Mouse (Mus musculus) forebrain, embryonic 10.5 days (tissue): Measurements from ENCODE around the gene Tm9sf2. TPM values are rescaled to one million over a fixed set of nuclear protein-coding genes. Genes with fewer than 3 reads are reported as not detected.

Experiments
- DNase-seq: peaks from one replicate; pipeline ENCODE4 v3.0.0-alpha.2; 2017; ENCODE audit warnings: low spot score; ENCODE audit errors: extremely low spot score
- H3K27ac ChIP-seq: fragments of 300-500 bp; sonication (generic); 2 replicates; pipeline ENCODE4 v1.5.1; 2016; ENCODE audit warnings: mild to moderate bottlenecking
- H3K27me3 ChIP-seq: fragments of 300-500 bp; sonication (generic); 2 replicates; pipeline ENCODE4 v1.6.1; 2016; ENCODE audit warnings: mild to moderate bottlenecking; ENCODE audit not compliant: poor library complexity, severe bottlenecking
- H3K36me3 ChIP-seq: fragments of 300-500 bp; sonication (generic); replicated peaks from 2 replicates; pipeline ENCODE4 v1.6.1; 2016; ENCODE audit warnings: mild to moderate bottlenecking, moderate library complexity
- H3K4me1 ChIP-seq: fragments of 300-500 bp; sonication (generic); 2 replicates; pipeline ENCODE4 v1.6.1; 2016
- H3K4me3 ChIP-seq: fragments of 300-500 bp; sonication (generic); 2 replicates; pipeline ENCODE4 v1.5.1; 2016; ENCODE audit warnings: mild to moderate bottlenecking, moderate library complexity
- H3K9me3 ChIP-seq: fragments of 300-500 bp; sonication (generic); 2 replicates; pipeline ENCODE4 v1.6.1; 2016; ENCODE audit warnings: mild to moderate bottlenecking, moderate library complexity
- WGBS: fragments of 180-500 bp; shearing (Covaris S2); methylation state at CpG from one replicate; pipeline ENCODE4 v1.1.7; 2016; 5-methylcytosine and 5-hydroxymethylcytosine counted together
- polyA plus RNA-seq: library from polyadenylated mRNA; unstranded; fragments of >200 nt; fragmentation: Nextera tagmentation; extraction: Ambion mirVana; gene quantifications from 2 replicates; pipeline ENCODE4 v1.2.1, GENCODE M21; 2016

Gene Tm9sf2
- polyA plus RNA-seq, 1 experiment from 2014 or later, result 120 TPM

- Histone ChIP-seq H3K4me3 (peak overlapping the region; percentile 99), H3K27ac (peak overlapping the region; percentile 89), H3K27me3 (no peaks in the 10 kb centered on the region), H3K4me1 (peaks cover 41% of the 10 kb centered on the region), H3K9me3 (no peaks in the 10 kb centered on the region), H3K36me3 (peaks cover 1% of the 10 kb centered on the region)
- WGBS, result 67% methylated on average over 16 of the region's 16 CpGs
- no peak for DNase-seq
Measured at GRCm38 (mm10) chr14:122105391-122106285, 1.2 kb upstream of the Tm9sf2 start.

GRCm38 (mm10) chr14:122107481-122108214 is 810 bp downstream of the Tm9sf2 start:
- no peak for DNase-seq
- H3K36me3 ChIP-seq, result peaks cover 19% of the 10 kb centered on the region
- peak overlapping the region; percentile 96 for H3K27ac ChIP-seq
- 6% methylated on average over 44 of the region's 44 CpGs for WGBS
- H3K27me3 ChIP-seq, result no peaks in the 10 kb centered on the region
- H3K4me3 ChIP-seq, result peak overlapping the region; percentile 99
- H3K4me1 ChIP-seq, result peaks cover 41% of the 10 kb centered on the region
- H3K9me3 ChIP-seq, result no peaks in the 10 kb centered on the region

- Histone ChIP-seq H3K4me1 (peaks cover 19% of the 10 kb centered on the region), H3K9me3 (no peaks in the 10 kb centered on the region), H3K4me3 (no peak overlapping the region), H3K27me3 (no peaks in the 10 kb centered on the region), H3K36me3 (peaks cover 25% of the 10 kb centered on the region), H3K27ac (no peak overlapping the region)
- 95% methylated on average over 2 of the region's 2 CpGs for WGBS
- DNase-seq, result no peak
Measured at GRCm38 (mm10) chr14:122111681-122112080, 4.8 kb downstream of the Tm9sf2 start.

- Histone ChIP-seq H3K9me3 (no peaks in the 10 kb centered on the region), H3K27ac (no peak overlapping the region), H3K4me3 (no peak overlapping the region), H3K36me3 (peaks cover 25% of the 10 kb centered on the region), H3K4me1 (peaks cover 19% of the 10 kb centered on the region), H3K27me3 (no peaks in the 10 kb centered on the region)
- no peak for DNase-seq
- 89% methylated on average over 5 of the region's 5 CpGs for WGBS
Measured at GRCm38 (mm10) chr14:122112311-122112710, 5.5 kb downstream of the Tm9sf2 start.

- Histone ChIP-seq H3K27me3 (no peaks in the 10 kb centered on the region), H3K9me3 (no peaks in the 10 kb centered on the region), H3K4me3 (no peak overlapping the region), H3K4me1 (no peaks in the 10 kb centered on the region), H3K27ac (no peak overlapping the region), H3K36me3 (peaks cover 24% of the 10 kb centered on the region)
- 95% methylated on average over 1 of the region's 1 CpGs for WGBS
- no peak for DNase-seq
Measured at GRCm38 (mm10) chr14:122116200-122116599, 9.4 kb downstream of the Tm9sf2 start.

GRCm38 (mm10) chr14:122130111-122130797 is 23.4 kb downstream of the Tm9sf2 start:
- no peak overlapping the region for H3K27ac ChIP-seq
- no peaks in the 10 kb centered on the region for H3K4me1 ChIP-seq
- no peaks in the 10 kb centered on the region for H3K9me3 ChIP-seq
- WGBS, result 89% methylated on average over 5 of the region's 5 CpGs
- no peak overlapping the region for H3K4me3 ChIP-seq
- no peak for DNase-seq
- peaks cover 80% of the 10 kb centered on the region for H3K36me3 ChIP-seq
- no peaks in the 10 kb centered on the region for H3K27me3 ChIP-seq

GRCm38 (mm10) chr14:122131644-122132043 is 24.8 kb downstream of the Tm9sf2 start:
- Histone ChIP-seq H3K27me3 (no peaks in the 10 kb centered on the region), H3K36me3 (peaks cover 73% of the 10 kb centered on the region), H3K4me1 (no peaks in the 10 kb centered on the region), H3K4me3 (no peak overlapping the region), H3K9me3 (no peaks in the 10 kb centered on the region), H3K27ac (no peak overlapping the region)
- no peak for DNase-seq
- 94% methylated on average over 2 of the region's 2 CpGs for WGBS

GRCm38 (mm10) chr14:122136368-122136928 is 29.6 kb downstream of the Tm9sf2 start:
- no peaks in the 10 kb centered on the region for H3K27me3 ChIP-seq
- no peak overlapping the region for H3K27ac ChIP-seq
- whole genome bisulfite sequencing, result 95% methylated on average over 3 of the region's 3 CpGs
- no peaks in the 10 kb centered on the region for H3K4me1 ChIP-seq
- no peak for DNase-seq
- H3K36me3 ChIP-seq, result peaks cover 66% of the 10 kb centered on the region
- no peaks in the 10 kb centered on the region for H3K9me3 ChIP-seq
- no peak overlapping the region for H3K4me3 ChIP-seq

GRCm38 (mm10) chr14:122137234-122137633 is 30.4 kb downstream of the Tm9sf2 start:
- DNase-seq, result no peak
- H3K27me3 ChIP-seq, result no peaks in the 10 kb centered on the region
- H3K4me1 ChIP-seq, result no peaks in the 10 kb centered on the region
- no peaks in the 10 kb centered on the region for H3K9me3 ChIP-seq
- peaks cover 73% of the 10 kb centered on the region for H3K36me3 ChIP-seq
- H3K27ac ChIP-seq, result no peak overlapping the region
- no peak overlapping the region for H3K4me3 ChIP-seq
- 94% methylated on average over 7 of the region's 7 CpGs for WGBS

GRCm38 (mm10) chr14:122140126-122140525 is 33.3 kb downstream of the Tm9sf2 start:
- Histone ChIP-seq H3K4me1 (no peaks in the 10 kb centered on the region), H3K27ac (no peak overlapping the region), H3K27me3 (no peaks in the 10 kb centered on the region), H3K36me3 (peaks cover 82% of the 10 kb centered on the region), H3K9me3 (no peaks in the 10 kb centered on the region), H3K4me3 (no peak overlapping the region)
- DNase-seq, result no peak
- WGBS, result 76% methylated on average over 1 of the region's 1 CpGs

- Histone ChIP-seq H3K27me3 (no peaks in the 10 kb centered on the region; the same call in 1 of the 2 replicates), H3K4me1 (no peaks in the 10 kb centered on the region), H3K36me3 (peaks cover 95% of the 10 kb centered on the region), H3K9me3 (no peaks in the 10 kb centered on the region), H3K27ac (no peak overlapping the region), H3K4me3 (no peak overlapping the region)
- WGBS, result 95% methylated on average over 4 of the region's 4 CpGs
- DNase-seq, result no peak
Measured at GRCm38 (mm10) chr14:122143585-122144269, 36.9 kb downstream of the Tm9sf2 start.

- Histone ChIP-seq H3K36me3 (peaks cover 99% of the 10 kb centered on the region), H3K4me3 (no peak overlapping the region), H3K4me1 (peaks cover 6% of the 10 kb centered on the region), H3K27ac (no peak overlapping the region), H3K27me3 (no peaks in the 10 kb centered on the region; the same call in 1 of the 2 replicates), H3K9me3 (no peaks in the 10 kb centered on the region)
- WGBS, result 69% methylated on average over 1 of the region's 1 CpGs
- no peak for DNase-seq
Measured at GRCm38 (mm10) chr14:122145374-122145773, 38.5 kb downstream of the Tm9sf2 start.
